Comparison of ENCODE assay signal across 9 mouse cellular contexts in genomic region chr4:114779758-114780546, GRCm38 (mm10). TPM values are rescaled to one million over a fixed set of nuclear protein-coding genes. Genes with fewer than 3 reads are reported as not detected.
A peak's percentile ranks its signal among the peaks of the same experiment; 100 is the strongest.
DNase-seq lines count a peak whose midpoint lies in the region; ATAC-seq and TF ChIP-seq lines count a peak whose summit lies in the region.
"Had no signal": no experiment of that assay in that cellular context is flagged by ENCODE, and none has a peak within 500 bp of the region (broad histone marks: within the 10 kb centered on the region; RNA-seq: fewer than 3 reads in every experiment).

No protein-coding gene starts in this region.

- ATAC-seq in forebrain, postnatal 0 days, result peak; percentile 32
- no peak for ATAC-seq in forebrain, embryonic 12.5 days (ENCODE audit: low FRiP score)
- peak; percentile 73 for ATAC-seq in intestine, embryonic 15.5 days
- peak; percentile 67 for ATAC-seq in lung, embryonic 14.5 days (ENCODE audit: insufficient read depth)
- ATAC-seq in liver, embryonic 12.5 days, result no peak; the same call in 1 of the 2 replicates

- H3K4me1 ChIP-seq in forebrain, postnatal 0 days (ENCODE audit: insufficient read depth), result no peaks in the 10 kb centered on the region
- peaks cover 13% of the 10 kb centered on the region; the same call in 1 of the 2 replicates for H3K4me1 ChIP-seq in forebrain, embryonic 12.5 days
- H3K4me1 ChIP-seq in intestine, embryonic 15.5 days (replicated peaks), result peaks cover 17% of the 10 kb centered on the region
- peaks cover 11% of the 10 kb centered on the region for H3K4me1 ChIP-seq in lung, embryonic 14.5 days (ENCODE audit: insufficient read depth)
- H3K4me1 ChIP-seq in liver, embryonic 12.5 days, result no peaks in the 10 kb centered on the region

- no peak overlapping the region for H3K4me3 ChIP-seq in forebrain, postnatal 0 days (ENCODE audit: low read depth, low read length)
- H3K4me3 ChIP-seq in forebrain, embryonic 12.5 days (replicated peaks), result no peak overlapping the region
- no peak overlapping the region for H3K4me3 ChIP-seq in intestine, embryonic 15.5 days (replicated peaks)
- no peak overlapping the region for H3K4me3 ChIP-seq in lung, embryonic 14.5 days (ENCODE audit: low read depth, low read length)
- no peak overlapping the region for H3K4me3 ChIP-seq in liver, embryonic 12.5 days

- TF ChIP-seq CTCF in forebrain, postnatal 0 days (IDR thresholded peaks at IDR 0.05; ENCODE audit: low read depth), result no peak
- TF ChIP-seq CTCF in lung, embryonic 14.5 days (IDR thresholded peaks at IDR 0.05; ENCODE audit: low read depth), result no peak

- H3K36me3 ChIP-seq in forebrain, postnatal 0 days (ENCODE audit: insufficient read depth), result no peaks in the 10 kb centered on the region
- no peaks in the 10 kb centered on the region for H3K36me3 ChIP-seq in forebrain, embryonic 12.5 days (replicated peaks)
- H3K36me3 ChIP-seq in intestine, embryonic 15.5 days, result no peaks in the 10 kb centered on the region
- H3K36me3 ChIP-seq in lung, embryonic 14.5 days (ENCODE audit: insufficient read depth), result no peaks in the 10 kb centered on the region
- no peaks in the 10 kb centered on the region for H3K36me3 ChIP-seq in liver, embryonic 12.5 days

- H3K9me3 ChIP-seq in forebrain, postnatal 0 days (ENCODE audit: low read length), result no peaks in the 10 kb centered on the region
- H3K9me3 ChIP-seq in forebrain, embryonic 12.5 days, result no peaks in the 10 kb centered on the region
- H3K9me3 ChIP-seq in intestine, embryonic 15.5 days, result no peaks in the 10 kb centered on the region
- H3K9me3 ChIP-seq in lung, embryonic 14.5 days (ENCODE audit: low read depth, low read length), result no peaks in the 10 kb centered on the region
- H3K9me3 ChIP-seq in liver, embryonic 12.5 days (replicated peaks), result no peaks in the 10 kb centered on the region

- no peak overlapping the region for H3K9ac ChIP-seq in forebrain, postnatal 0 days
- no peak overlapping the region for H3K9ac ChIP-seq in forebrain, embryonic 12.5 days
- H3K9ac ChIP-seq in intestine, embryonic 15.5 days, result no peak overlapping the region
- H3K9ac ChIP-seq in lung, embryonic 14.5 days, result no peak overlapping the region
- H3K9ac ChIP-seq in liver, embryonic 12.5 days, result no peak overlapping the region

- DNase-seq in forebrain, postnatal 0 days, result no peak
- DNase-seq in lung, embryonic 14.5 days, result peak; percentile 48
- DNase-seq in retina, postnatal 1 day, result peak; percentile 78
- no peak for DNase-seq in adipocyte (ENCODE audit: low spot score)
- DNase-seq in natural killer cell, adult 2 months (ENCODE audit: low spot score in 2 of 2), result no peak
- DNase-seq: liver had no signal

- no peak overlapping the region for H3K4me2 ChIP-seq in forebrain, postnatal 0 days (ENCODE audit: low read depth)
- no peak overlapping the region for H3K4me2 ChIP-seq in forebrain, embryonic 12.5 days
- peak overlapping the region; percentile 34 for H3K4me2 ChIP-seq in intestine, embryonic 15.5 days (replicated peaks)
- H3K4me2 ChIP-seq in lung, embryonic 14.5 days, result no peak overlapping the region
- H3K4me2 ChIP-seq in liver, embryonic 12.5 days, result no peak overlapping the region

- H3K27me3 ChIP-seq in forebrain, postnatal 0 days (ENCODE audit: insufficient read depth, low read length), result no peaks in the 10 kb centered on the region
- peaks cover 62% of the 10 kb centered on the region for H3K27me3 ChIP-seq in forebrain, embryonic 12.5 days
- H3K27me3 ChIP-seq in intestine, embryonic 15.5 days (replicated peaks), result no peaks in the 10 kb centered on the region; the same call in 1 of the 2 replicates
- no peaks in the 10 kb centered on the region for H3K27me3 ChIP-seq in lung, embryonic 14.5 days (ENCODE audit: insufficient read depth, low read length)
- H3K27me3 ChIP-seq in liver, embryonic 12.5 days (replicated peaks), result 0 out of 2 replicates have a peak, but pooled peaks cover 3% of the 10 kb centered on the region

- H3K27ac ChIP-seq in forebrain, postnatal 0 days (ENCODE audit: low read depth, low read length), result no peak overlapping the region
- no peak overlapping the region for H3K27ac ChIP-seq in forebrain, embryonic 12.5 days
- H3K27ac ChIP-seq in intestine, embryonic 15.5 days, result no peak overlapping the region; the same call in 1 of the 2 replicates
- H3K27ac ChIP-seq in lung, embryonic 14.5 days (ENCODE audit: low read depth), result no peak overlapping the region
- H3K27ac ChIP-seq in liver, embryonic 12.5 days, result no peak overlapping the region

- WGBS in forebrain, postnatal 0 days, result 67% methylated on average over 17 of the region's 17 CpGs
- WGBS in forebrain, embryonic 12.5 days, result 71% methylated on average over 17 of the region's 17 CpGs
- WGBS in intestine, embryonic 15.5 days, result 23% methylated on average over 17 of the region's 17 CpGs
- WGBS in lung, embryonic 14.5 days, result 21% methylated on average over 17 of the region's 17 CpGs
- 67% methylated on average over 17 of the region's 17 CpGs for WGBS in liver, embryonic 12.5 days (ENCODE audit: insufficient replicate concordance)

RNA-seq across cellular contexts. Expression of gene Gm12830, which starts 41.6 kb away (rescaled TPM):
- total RNA-seq in forebrain, postnatal 0 days (2014; rRNA removed), result not detected in 2 replicates
- not detected in 2 replicates for polyA plus RNA-seq in forebrain, postnatal 0 days (2015; fragmentation: Nextera tagmentation; extraction: Ambion mirVana)
- polyA plus RNA-seq in forebrain, embryonic 12.5 days (2016; fragmentation: Nextera tagmentation; extraction: Ambion mirVana), result 0.08 TPM in 1 of 2 replicates, not detected in the other
- not detected in 2 replicates for polyA plus RNA-seq in intestine, embryonic 15.5 days (2015; fragmentation: Nextera tagmentation; extraction: Ambion mirVana)
- not detected in 2 replicates for polyA plus RNA-seq in lung, embryonic 14.5 days (2014; fragmentation: Nextera tagmentation; extraction: Ambion mirVana)
- polyA plus RNA-seq in liver, embryonic 12.5 days (2016; fragmentation: Nextera tagmentation; extraction: Ambion mirVana), result not detected in 2 replicates

Comparison
In these comparisons a context has a peak if more than half of its experiments do, and no peak if none do; other contexts are left out.
1. ATAC-seq: peak in forebrain, postnatal 0 days (single experiment), intestine, embryonic 15.5 days (single experiment) and lung, embryonic 14.5 days (single experiment); none in forebrain, embryonic 12.5 days (single experiment) and liver, embryonic 12.5 days (single experiment).
2. DNase-seq: peak in lung, embryonic 14.5 days (single experiment) and retina, postnatal 1 day (single experiment); none in forebrain, postnatal 0 days (single experiment), adipocyte (single experiment) and natural killer cell, adult 2 months (0 of 2).